Mouse (Mus musculus): Measurements from ENCODE around the gene Cga.

Gene Cga

GRCm38 (mm10) chr4:34893479-34893878 lies at the start of gene Cga:
Cga (plus strand) TSS chr4:34893779.
- no peak for DNase-seq (ENCODE audit: low spot score in 2 of 2)

GRCm38 (mm10) chr4:34843839-34844238 lies 49.7 kb upstream of the Cga start:
- DNase-seq (ENCODE audit: low spot score in 2 of 2): no peak

- no peak for DNase-seq (ENCODE audit: low spot score in 2 of 2)
Observed at GRCm38 (mm10) chr4:34847679-34848309, 45.8 kb upstream of the Cga start.

GRCm38 (mm10) chr4:34850156-34850555 lies 43.4 kb upstream of the Cga start:
- DNase-seq (ENCODE audit: low spot score in 2 of 2): no peak

- no peak for DNase-seq (ENCODE audit: low spot score in 2 of 2)
Observed at GRCm38 (mm10) chr4:34852051-34852450, 41.5 kb upstream of the Cga start.

- no peak for DNase-seq (ENCODE audit: low spot score in 2 of 2)
Observed at GRCm38 (mm10) chr4:34855966-34856365, 37.6 kb upstream of the Cga start.

- no peak for DNase-seq (ENCODE audit: low spot score in 2 of 2)
Observed at GRCm38 (mm10) chr4:34858903-34859302, 34.7 kb upstream of the Cga start.

GRCm38 (mm10) chr4:34859416-34859815 lies 34.2 kb upstream of the Cga start:
- no peak for DNase-seq (ENCODE audit: low spot score in 2 of 2)

GRCm38 (mm10) chr4:34861438-34861837 lies 32.1 kb upstream of the Cga start:
- DNase-seq (ENCODE audit: low spot score in 2 of 2): no peak

- no peak for DNase-seq (ENCODE audit: low spot score in 2 of 2)
Observed at GRCm38 (mm10) chr4:34869813-34870212, 23.8 kb upstream of the Cga start.

GRCm38 (mm10) chr4:34872896-34873495 lies 20.6 kb upstream of the Cga start:
- no peak for DNase-seq (ENCODE audit: low spot score in 2 of 2)

- no peak for DNase-seq (ENCODE audit: low spot score in 2 of 2)
Observed at GRCm38 (mm10) chr4:34874234-34874633, 19.3 kb upstream of the Cga start.

- DNase-seq (ENCODE audit: low spot score in 2 of 2): no peak
Observed at GRCm38 (mm10) chr4:34880921-34881650, 12.5 kb upstream of the Cga start.

GRCm38 (mm10) chr4:34881851-34882250 lies 11.7 kb upstream of the Cga start:
- DNase-seq (ENCODE audit: low spot score in 2 of 2): no peak

GRCm38 (mm10) chr4:34882291-34882769 lies 11.2 kb upstream of the Cga start:
- peak in 1 of 2 experiments; percentile 64 for DNase-seq (ENCODE audit: low spot score in 2 of 2)

GRCm38 (mm10) chr4:34882818-34883217 lies 10.8 kb upstream of the Cga start, which contains the start of gene Zfp292:
Zfp292 (minus strand) TSS chr4:34882960.
- peak; percentile 83 to 92 for DNase-seq (ENCODE audit: low spot score in 2 of 2)

- DNase-seq (ENCODE audit: low spot score in 2 of 2): no peak
Observed at GRCm38 (mm10) chr4:34883366-34884029, 10.1 kb upstream of the Cga start.

- DNase-seq (ENCODE audit: low spot score in 2 of 2): no peak
Observed at GRCm38 (mm10) chr4:34885631-34886351, 7.8 kb upstream of the Cga start.

- peak; percentile 82 to 84 for DNase-seq (ENCODE audit: low spot score in 2 of 2)
Observed at GRCm38 (mm10) chr4:34886490-34887111, 7.0 kb upstream of the Cga start.

GRCm38 (mm10) chr4:34887295-34887694 lies 6.3 kb upstream of the Cga start:
- DNase-seq (ENCODE audit: low spot score in 2 of 2): no peak

Measured in spleen, postnatal 10 days (tissue).